Mouse (Mus musculus): ENCODE data around the gene Tshr.

The Tshr gene

GRCm38 (mm10) chr12:91587491-91588033 lies 203.2 kb downstream of the Tshr start:
- DNase-seq (ENCODE audit: low spot score in 2 of 2), result no peak

- peak; percentile 81 to 82 for DNase-seq (ENCODE audit: low spot score in 2 of 2)
Measured at GRCm38 (mm10) chr12:91588176-91588669, 203.9 kb downstream of the Tshr start.

DNA sequence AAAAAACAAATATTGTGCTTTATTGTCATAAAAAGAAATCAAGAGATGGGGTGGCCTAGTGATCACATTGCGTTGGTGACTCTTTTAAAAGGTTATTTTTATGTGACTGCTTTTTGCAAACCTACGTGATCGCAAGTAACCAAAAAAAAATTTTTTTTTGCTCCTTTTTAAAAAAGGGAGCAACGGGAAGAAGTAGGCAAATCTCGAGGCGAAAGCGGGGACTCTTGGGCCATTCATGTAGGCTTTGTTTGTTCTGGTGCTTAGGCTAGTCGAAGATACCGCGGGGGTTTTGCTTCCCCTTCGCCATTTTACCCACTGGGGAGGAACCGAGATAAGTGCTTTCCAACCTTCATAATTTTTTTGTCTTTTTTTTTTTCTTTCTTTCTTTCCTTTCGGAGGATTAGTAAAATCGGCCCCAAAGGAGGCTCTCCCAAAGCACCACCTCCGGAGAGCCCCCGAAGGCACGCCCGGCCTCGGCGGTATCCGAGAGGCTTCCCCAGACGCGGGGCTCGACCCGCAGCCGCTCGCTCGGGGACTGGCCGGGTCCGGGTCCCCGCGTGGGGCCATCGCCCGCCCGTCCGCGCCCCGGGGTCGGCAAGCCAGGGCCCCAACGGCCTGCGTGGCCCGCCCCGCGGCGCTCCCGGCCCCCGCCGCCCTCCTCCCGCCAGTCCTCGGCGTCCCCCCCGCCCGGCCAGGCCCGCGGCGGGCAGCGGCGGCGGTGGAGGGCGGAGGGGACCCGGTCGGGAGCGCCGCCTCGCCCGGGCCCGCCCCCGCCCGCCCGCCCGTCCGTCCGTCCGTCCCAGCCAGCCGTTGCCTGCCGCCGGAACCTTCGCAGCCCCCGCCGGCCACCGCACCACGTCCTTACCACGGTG lies 204.5 kb downstream of the Tshr start:
- peak; percentile 33 to 49 for DNase-seq (ENCODE audit: low spot score in 2 of 2)

DNA sequence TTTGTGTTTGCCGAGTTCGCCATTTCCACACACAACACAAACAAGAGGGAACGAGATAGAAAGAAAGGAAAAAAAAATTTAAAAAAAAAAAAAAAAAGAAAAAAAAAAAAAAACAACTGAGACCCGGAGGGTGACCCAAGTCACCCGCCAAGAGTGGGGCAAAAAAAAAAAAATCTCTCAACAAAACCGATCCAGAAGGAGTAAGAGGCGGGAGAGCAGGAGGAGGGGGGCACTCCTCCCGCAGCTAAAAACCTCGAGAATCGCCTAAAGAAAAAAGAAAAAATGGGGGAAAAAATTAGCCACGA lies 205.1 kb downstream of the Tshr start:
- DNase-seq (ENCODE audit: low spot score in 2 of 2), result no peak

DNA sequence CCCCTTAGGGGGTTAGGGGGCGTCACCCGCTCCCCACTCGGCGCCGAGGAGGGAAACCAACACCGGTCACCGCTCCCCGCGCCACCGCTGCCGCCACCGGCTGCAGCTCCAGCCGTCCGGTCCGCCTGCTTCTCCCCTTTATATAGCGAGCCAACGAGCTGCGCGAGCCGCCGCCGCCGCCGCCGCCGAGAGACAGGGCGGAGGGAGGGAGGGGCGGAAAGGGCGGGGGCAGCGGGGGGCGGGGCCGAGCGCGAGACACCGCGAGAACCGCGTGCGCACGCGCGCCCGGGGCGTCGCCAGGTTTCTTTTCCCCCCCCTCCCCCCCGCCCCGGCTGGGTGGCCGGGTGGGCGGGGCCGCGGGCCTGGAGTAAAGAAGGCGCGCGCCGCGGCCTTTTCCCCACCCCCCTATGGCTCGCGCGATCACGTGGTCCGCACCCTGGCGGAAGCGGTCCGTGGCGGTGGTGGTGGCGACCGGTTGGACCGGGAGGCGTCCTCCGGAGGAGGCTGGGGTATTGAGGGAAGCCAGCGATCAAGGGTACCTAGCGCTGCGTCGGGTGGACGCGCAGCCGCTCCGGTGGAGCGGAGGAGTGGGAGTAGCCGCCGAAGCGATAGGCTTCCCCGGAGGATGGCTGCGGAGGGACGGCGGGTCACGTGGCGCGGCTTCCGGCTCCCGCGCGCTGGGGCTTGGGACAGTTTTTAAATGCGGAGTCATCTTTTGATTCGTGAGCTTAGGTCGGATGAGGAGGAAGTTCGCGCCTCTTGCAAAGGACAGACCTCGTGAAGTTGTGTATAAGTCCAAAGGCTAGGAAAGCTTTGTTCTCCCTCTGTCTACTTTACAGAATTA lies 205.7 kb downstream of the Tshr start, which contains the start of gene Gtf2a1:
Gtf2a1 (minus strand) TSS at position 641 of the 844 bp plus-strand sequence.
- peak; percentile 91 to 95 for DNase-seq (ENCODE audit: low spot score in 2 of 2)

GRCm38 (mm10) chr12:91590716-91591115 lies 206.4 kb downstream of the Tshr start:
- peak in 1 of 2 experiments; percentile 3 for DNase-seq (ENCODE audit: low spot score in 2 of 2)

GRCm38 (mm10) chr12:91591191-91591590 lies 206.8 kb downstream of the Tshr start:
- DNase-seq (ENCODE audit: low spot score in 2 of 2), result no peak

DNA sequence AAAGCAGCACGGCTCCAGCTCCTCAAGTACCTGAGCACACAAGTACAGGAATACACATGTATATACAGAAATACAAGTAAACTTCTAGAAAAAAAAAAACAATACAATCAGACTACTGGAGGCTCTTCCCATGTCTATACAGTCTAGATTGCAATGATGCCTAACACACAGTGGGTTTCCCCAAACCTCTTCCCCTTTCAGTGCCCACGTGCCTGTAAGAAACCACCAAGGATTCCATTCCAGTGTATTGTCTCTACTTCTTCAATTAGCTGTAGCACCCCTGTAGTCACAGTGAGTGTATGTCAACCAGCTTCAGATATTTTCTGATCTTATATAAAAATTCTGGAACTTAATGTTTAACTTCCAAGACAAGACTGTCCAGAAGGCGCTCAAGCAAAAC lies 207.8 kb downstream of the Tshr start:
- no peak for DNase-seq (ENCODE audit: low spot score in 2 of 2)
